Mouse (Mus musculus): ENCODE results near the gene Dhx9.
"Not testable (repeated sequence)": the region's sequence is repeated elsewhere in the genome, so short reads cannot be mapped to it uniquely, and the experiment has no call there.

Gene Dhx9

GRCm38 (mm10) chr1:153416271-153416832 lies 71.1 kb downstream of the Dhx9 start:
- DNase-seq: peak in 1 of 2 experiments; percentile 18

- not testable (repeated sequence) for DNase-seq
These were observed 71.7 kb downstream of the Dhx9 start for GRCm38 (mm10) chr1:153415742-153416141.

GRCm38 (mm10) chr1:153414962-153415361 lies 72.5 kb downstream of the Dhx9 start:
- peak; percentile 75 to 78 for DNase-seq

GRCm38 (mm10) chr1:153414114-153414723 lies 73.2 kb downstream of the Dhx9 start:
- DNase-seq: peak; percentile 87

GRCm38 (mm10) chr1:153413397-153414020 lies 74.0 kb downstream of the Dhx9 start:
- peak in 1 of 2 experiments; percentile 23 for DNase-seq

GRCm38 (mm10) chr1:153412663-153413396 lies 74.6 kb downstream of the Dhx9 start:
- DNase-seq: not testable (repeated sequence)

GRCm38 (mm10) chr1:153411723-153412122 lies 75.7 kb downstream of the Dhx9 start:
- no peak for DNase-seq

GRCm38 (mm10) chr1:153410915-153411314 lies 76.5 kb downstream of the Dhx9 start:
- not testable (repeated sequence) for DNase-seq

GRCm38 (mm10) chr1:153408296-153408695 lies 79.2 kb downstream of the Dhx9 start:
- DNase-seq: not testable (repeated sequence)

- not testable (repeated sequence) for DNase-seq
These were observed 79.8 kb downstream of the Dhx9 start for GRCm38 (mm10) chr1:153407641-153408040.
